Mouse (Mus musculus): ENCODE measurements at regions not wholly inside any gene's neighbourhood (a gene's known extent, or its start where the extent isn't known, plus 50 kb on each side); places are given as distances from the start of the nearest gene placed in this dataset.

DNA sequence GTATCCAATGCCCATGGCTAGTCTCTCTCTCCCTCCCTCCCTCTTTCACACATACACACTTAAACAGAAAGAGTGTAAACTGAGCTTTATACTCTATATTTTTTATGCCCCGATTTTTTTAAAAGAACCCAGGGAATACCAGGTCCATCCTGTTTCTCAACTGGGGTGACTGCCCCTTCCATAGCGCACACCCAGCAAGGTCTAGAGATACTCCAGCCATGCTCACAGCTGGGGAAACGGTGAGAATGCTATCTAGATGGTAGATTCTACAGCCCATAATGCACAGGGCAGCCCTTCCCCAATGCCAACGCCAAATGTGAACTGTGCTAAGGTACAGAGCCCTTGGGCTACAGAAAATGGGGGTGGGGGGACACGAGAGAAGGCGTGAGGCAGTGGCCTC lies 51.2 kb upstream of the Tln2 start:
- no peak for DNase-seq (ENCODE audit: low read depth, low spot score)

DNA sequence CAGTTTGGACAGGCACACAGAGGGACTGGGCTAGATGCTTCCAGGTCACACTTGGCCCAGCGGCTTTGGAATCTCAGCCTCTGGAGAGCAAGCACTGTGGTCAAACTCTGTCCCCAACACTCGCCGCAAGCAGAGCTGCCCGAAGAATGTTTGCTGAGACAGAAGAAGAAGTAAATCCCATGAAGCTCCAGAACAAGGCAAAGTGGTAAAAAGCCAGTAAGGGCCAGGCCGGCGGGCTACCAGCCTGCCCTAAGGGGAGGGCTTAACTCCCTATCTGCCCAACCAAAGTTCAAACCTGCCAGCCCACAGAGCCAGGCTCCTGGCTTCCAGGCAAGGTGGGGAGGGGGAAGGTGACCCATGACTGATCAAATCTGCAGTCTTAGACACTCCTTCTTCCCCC lies 52.2 kb upstream of the Tln2 start:
- DNase-seq (ENCODE audit: low read depth, low spot score) = no peak

DNA sequence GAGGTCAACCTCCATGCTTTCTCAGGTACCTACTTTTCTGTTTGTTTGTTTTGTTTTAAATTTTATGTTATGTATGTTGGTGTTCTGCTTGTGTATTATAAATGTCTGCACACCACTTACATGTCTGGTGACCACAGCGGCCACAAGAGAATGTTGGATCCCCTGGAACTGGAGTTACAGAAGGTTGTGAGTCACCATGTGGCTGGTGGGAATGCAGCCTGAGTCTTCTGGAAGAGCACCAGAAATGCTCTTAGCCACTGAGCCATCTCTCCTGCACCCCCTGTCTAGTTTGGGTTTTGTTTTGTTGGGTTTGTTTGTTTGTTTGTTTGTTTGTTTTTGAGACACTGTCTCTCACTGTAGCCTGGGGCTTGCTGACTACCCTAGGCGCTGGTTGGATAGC lies 52.6 kb upstream of the Tln2 start:
- no peak for DNase-seq (ENCODE audit: low read depth, low spot score)

DNA sequence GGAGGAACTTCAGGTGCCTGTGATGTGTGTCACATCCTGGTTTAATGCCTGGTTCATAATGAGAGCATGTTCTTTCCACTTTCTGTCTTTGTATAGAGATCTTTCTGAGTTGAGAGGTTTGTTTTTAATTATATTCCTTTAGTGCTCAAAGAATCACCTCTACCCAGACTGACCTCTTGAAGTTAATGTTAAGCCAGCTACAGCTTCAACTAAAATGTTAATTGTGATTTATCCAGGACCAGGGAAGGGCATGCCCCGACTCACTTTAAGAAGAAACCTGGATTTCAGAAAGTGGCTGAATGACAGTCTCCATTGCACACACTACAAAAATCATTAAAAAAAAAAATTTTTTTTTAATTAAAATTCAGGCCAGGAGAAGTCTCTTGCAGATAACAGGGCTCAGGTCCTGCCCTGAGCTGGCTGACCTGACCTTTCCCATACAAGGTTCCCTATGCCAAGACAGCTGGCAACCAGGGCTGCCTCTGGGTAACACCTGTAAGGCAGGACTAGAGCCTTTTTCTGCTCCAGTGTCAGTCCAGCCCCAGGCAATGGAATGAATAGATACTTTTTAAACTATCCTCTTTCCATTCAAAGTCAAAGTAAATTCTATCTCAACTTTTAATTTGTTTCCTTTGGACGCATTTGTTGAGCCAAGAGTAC lies 54.7 kb upstream of the Tln2 start:
- no peak for DNase-seq (ENCODE audit: low read depth, low spot score)

DNA sequence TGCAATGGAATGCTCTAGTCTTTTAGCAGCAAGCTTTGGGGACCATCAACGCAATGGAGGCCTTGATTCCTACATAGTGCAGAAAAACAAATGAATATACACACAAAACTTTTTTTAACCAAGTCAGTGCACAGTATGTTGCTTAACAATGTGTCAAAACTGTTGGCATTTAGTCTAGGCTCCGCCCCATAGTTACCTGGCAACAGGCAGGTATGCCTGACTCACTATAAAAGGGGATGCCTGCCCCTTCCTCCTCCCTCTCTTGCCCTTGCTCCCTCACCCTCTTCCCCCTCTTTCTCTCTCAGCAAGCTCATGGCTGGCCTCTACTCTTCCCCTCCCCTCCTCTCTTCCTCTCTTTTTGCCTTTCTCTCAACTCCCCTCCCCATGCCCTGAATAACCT lies 56.7 kb upstream of the Tln2 start:
- no peak for DNase-seq (ENCODE audit: low read depth, low spot score)

DNA sequence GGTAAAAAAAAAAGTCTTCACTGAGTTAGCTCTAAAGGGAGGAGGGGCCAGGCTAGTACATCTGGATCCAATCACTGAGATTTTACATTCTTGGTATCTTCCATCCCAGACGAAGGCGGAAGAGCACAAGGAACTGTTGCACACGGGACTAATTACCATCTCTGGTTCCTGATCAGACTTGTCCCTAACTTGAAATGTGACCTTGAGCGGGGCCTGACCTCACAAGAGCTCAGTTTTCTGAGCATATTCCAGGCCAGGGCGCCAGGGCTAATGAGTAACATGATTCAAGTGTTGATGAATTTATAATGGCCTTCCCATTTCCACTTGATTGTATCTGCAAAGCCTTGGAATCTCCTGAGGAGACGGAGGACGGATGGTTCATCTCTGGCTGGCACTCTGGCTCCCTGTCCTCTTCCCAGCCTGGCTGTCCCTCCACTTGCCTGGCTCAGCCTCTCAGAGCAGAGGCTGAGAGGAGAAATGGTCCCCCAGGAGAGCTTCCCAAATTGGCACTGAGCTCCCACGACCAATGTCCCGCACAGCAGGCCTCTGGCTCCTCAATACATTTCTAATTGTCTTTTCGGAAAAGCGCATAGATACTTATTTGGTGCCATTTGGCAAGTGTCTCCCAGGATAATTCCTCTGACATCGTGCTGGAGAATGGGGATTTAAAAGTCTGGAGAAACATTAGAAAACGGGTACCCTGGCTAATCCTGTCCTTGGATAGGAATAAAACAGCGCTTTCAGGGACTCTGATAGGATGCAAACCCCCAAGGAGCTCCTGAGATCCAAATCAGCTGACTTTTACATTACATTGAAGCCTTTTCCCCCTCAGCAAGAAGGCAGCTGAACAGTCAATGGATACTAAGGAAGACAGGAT lies 58.1 kb upstream of the Tln2 start:
- no peak for DNase-seq (ENCODE audit: low read depth, low spot score)

DNA sequence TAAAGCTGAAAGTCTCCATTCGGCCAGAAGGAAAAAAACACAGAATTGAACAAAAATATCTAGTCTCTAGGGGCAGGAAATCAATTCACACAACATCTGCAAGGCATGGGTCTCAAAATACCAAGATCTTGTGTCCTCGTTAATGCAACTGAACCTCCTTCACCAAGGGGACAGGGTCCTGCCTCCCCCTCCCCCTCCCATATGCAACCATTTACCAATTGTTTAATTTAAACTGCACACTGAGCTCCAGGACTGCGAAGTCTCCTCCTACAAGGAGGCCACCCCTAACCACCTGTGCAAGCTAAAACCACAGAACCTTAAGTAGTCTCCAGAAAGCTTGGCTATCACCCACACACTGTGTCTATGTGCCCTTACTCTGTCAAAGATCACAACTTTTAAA lies 61.4 kb upstream of the Tln2 start:
- DNase-seq (ENCODE audit: low read depth, low spot score) = no peak

DNA sequence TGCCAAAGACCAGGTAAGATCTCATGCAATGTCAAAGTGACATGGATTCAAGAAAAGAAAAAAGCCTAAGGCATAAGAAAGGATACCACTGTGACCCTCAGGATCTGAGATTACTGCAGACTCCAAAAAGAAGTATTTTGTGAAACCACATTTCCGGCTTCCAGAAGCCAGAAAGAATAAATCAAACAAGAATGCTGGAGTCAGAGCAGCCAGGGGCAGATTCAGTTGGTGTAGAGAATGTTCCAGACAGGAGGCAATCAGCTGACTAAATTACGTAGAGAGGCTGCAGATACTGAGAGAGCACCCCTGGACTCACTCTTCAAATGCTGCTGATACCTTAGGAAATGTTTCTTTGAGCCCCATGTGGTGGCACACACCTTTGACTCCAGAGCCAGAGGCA lies 67.7 kb upstream of the Tln2 start:
- no peak for DNase-seq (ENCODE audit: low read depth, low spot score)

DNA sequence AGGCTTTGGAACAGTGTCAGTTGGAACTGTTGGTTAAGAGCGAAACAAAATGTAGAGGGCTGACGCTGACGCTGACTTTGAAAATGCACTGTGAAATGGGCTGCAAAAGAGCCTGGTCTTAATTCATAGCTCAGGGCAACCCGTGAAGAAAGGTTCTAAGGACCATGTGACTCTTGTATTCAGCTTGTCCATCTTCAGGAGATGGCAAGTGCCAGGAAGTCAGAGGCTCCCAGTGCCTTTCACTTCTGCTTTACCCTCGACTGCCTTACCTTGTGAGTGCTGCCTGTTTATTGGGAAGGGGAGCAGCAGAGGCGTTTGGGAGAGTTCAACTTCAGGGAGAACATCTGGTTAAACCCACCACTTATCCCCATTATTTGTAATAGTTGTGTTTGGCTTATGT lies 70.1 kb upstream of the Tln2 start:
- no peak for DNase-seq (ENCODE audit: low read depth, low spot score)

DNA sequence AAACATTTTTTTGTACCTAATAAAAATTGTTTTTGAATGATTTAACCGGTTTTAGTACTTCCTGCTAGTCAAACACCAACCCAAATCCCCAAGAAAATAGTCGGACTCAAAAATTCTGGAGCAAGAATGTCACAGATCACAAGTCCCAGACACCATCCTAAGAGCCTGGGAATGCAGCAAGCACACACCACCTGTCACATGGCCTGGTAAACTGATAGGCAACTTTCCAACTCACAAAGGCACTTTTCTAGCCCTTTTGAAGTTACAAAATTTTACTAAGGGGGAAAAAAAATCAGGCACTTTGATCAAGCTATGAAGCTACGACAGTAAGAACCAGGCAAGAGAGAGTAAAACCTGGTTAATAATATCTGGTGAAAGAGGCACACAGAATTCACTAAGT lies 70.7 kb upstream of the Tln2 start:
- no peak for DNase-seq (ENCODE audit: low read depth, low spot score)

DNA sequence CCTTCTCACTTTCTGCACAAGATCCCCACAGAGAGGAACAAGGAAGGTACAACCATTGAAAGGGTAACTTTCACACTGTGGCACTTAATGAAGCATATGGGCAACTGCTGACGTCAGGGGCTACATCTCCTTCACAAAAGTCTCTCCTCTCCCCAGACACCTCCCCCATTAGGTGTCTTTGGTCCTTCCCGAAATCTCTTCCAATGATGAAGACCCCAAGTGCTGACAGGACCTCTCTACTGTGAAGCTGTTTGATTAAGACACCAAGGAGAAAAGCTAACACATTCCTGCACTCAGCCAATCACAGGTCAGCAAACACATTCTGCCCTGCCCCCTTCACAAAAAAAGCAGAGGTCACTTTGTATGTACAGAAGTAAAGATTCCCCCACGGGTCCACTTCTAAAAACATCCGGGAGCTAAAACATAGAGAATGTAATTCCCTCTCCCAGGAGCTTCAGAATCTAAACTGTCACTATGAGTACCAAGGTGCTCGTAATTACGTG lies 72.3 kb upstream of the Tln2 start:
- no peak for DNase-seq (ENCODE audit: low read depth, low spot score)

DNA sequence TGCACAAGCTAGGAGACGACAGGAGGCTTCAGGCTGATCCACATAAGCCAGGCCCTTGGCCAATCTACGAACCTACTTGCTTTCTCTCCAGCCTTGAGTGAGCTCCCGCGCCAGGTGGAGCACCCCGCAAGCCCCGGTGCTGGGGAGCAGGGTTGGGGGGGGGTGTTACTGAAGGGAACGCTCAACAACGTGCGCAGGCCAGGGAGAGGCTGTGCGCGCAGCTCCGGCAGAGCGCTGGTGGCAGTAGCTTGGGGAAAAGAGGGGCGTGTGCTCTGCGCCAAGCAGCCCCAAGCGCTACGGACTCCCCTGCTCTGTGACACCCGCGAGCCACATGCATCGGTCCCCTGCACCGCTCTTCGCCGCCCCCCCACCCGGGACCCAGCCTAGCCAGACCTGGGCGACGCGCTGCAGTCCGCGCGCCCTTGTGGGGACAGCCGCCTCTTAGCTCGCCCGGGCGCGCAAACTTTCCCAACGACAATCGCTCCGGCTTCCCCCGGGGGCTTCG lies 73.1 kb upstream of the Tln2 start:
- peak; percentile 20 for DNase-seq (ENCODE audit: low read depth, low spot score)

DNA sequence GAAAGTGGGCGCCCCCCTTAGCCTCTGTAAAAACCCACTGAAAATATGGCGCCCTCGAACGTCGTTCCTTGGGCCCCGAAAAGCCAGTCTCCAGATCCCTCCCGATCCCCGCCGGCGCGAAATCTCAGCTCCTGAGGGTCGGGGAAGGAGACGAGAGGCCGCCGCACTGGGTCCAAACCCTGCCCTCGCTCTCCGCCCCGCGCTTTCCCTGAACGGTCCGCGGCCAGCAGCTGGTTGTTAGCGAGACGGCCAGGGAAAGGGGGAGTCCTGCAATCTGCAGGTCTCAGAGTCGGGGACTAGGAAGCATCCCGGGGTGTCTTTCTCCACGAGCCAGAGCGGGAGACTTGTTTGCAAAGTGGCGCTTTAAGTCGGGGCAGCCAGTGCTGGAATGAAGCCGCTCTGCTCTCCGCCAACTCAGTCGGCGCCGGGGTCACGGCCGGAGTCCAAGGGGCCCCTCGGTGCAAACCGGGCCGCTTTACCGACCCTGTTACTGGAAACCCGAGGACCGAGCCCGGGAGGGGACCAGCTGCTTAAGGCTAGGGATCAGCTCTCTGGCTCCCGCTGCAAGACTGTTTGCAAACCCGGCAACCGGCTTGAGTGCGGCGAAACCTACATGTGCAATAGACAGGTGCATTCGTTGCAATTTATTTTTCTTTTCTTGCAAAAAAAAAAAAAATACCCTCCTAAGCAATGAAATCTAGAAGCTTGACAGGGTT lies 73.7 kb upstream of the Tln2 start:
- DNase-seq (ENCODE audit: low read depth, low spot score) = peak; percentile 21

DNA sequence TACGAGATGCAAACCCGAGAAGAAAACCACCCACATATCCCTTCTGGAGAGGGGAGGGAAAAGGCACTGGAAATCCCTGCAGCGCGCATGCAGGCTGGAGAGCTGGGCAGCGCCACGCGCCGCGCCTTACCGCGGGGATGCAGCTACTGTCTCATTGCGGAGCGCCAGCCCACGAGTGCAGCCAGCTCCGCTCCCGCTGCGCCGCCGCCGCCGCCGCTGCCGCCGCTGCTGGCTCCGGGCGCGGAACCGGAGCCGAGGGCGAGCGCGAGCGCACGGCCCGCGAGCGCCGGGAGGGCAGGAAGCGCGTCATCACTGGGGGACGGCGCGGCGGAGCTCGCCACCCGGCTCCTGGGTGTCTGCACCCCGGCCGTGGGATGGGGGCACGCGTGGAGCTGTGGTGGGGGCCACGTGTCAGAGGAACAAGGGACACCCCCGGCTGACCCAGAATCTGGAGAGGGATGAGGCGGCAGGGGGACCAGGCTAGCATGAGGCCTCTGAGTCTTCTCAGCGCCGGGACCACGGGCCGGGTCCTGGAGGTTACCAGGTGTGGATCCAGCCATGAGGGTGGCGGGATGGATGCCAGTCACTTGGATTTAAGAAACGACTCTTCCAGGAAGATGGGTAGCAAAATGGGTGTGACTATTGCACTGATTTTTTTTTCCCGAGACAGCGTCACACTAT lies 74.4 kb upstream of the Tln2 start:
- peak; percentile 60 for DNase-seq (ENCODE audit: low read depth, low spot score)

DNA sequence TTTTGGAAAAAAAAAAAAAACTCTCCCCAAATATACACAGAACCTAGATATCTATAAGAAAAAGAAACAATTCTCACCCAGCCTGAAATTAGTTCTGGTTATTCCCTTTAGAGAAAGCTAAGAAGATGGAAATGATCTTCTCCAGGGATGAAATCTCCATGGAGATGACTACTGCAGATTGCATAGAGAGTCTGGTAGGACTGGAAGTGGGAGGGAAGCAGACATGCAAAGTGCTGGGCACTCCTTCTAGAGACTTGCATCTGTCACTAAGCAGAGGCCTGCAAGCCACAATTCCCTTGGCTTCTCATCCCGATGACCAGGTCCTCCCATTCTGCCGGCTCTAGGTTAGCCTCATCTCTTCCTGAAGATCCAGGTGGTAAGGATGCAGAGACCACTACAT lies 87.3 kb upstream of the Tln2 start:
- no peak for DNase-seq (ENCODE audit: low read depth, low spot score)

DNA sequence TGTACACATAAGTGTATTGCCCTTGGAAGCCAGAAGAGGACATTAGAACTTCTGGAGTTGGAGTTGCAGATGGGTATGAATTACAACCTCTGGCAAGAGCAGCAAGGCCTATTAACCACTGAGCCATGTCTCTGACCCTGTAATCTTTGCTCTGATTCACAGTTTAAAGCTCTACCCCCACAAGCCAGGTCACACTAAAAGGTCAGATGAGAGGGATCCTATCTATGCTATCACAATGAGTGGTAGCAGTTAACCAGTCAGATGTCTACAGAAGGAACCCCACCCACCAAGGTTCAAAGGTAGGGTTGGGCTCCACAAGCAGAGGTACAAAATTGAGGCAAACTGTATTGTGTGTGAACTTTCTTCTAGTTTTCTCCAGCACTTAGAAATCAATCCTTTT lies 94.5 kb upstream of the C2cd4b start:
- no peak for DNase-seq (ENCODE audit: low read depth, low spot score)

DNA sequence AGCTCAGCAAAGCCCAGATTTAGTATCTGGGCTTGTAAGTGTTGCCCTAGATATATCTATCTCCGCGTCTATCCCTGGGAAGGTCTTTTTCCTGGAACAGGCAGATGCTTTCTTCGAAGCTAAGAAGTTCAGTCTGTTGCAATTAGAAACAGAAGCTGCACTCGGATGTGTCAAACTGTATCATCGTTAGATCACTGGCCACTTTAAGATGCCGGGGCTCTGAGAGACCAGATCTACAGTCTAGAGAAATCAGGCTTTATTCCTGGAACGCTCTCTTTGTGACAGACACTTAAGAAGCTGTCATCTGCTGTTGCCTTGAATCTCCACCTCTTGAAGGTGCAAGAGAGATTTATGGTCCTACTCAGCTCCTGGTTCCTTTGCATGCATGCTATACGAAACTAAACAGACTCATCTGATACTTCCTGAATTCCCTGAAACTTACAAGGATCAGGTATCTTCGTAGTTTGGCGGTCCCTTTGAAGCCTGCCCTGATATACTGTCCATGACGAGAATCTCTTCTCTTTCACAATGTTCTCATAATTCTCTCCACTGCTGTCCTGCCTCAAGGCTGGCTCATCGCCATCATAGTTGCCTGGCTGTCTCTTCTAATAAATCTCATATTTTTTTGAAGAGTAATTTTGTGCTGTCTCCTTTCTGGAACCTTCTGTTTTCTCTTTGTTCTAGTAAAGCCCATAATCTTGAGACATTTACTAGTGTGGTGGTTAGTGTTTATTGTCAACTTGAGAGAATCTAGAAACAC lies 88.8 kb upstream of the C2cd4b start:
- no peak for DNase-seq (ENCODE audit: low read depth, low spot score)

DNA sequence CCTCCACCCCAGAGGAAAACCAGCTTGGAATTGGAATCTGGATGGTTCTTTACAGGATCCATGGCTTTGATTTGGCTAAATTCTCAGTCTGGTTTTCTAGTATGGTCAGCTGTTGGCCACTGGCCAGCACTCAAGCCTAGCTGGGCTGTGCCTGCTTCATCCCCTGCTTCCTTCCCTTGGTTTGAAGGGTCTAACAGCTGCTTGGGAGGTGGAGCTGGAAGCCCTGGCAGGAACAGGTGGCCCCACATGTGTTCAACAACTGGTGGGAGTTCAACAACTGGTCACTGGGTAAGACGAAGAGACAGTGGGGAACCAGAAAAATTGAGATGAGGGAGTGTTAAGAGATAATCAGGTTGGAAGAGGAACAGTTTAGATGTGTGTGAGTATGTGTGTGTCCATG lies 82.3 kb upstream of the C2cd4b start:
- DNase-seq (ENCODE audit: low read depth, low spot score) = no peak

DNA sequence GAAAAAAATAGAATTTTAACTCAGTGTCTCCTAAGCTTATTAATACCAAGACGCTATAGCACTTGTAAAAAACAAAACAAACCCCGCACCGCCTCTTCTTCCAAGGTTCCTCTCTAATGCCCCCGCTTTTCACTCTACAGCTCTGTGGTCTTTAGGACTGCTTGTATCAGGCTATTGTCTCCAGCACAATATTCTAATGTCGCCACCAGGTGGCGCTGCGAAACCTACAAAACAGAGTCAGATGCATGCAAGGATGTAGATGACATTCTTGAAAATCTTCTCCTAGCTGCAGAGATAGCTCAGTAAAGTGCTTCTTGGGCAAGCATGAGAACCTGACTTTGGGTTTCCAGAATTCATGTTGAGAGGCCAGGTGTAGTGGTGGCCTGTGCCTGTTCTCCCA lies 75.9 kb upstream of the C2cd4b start:
- peak; percentile 80 for DNase-seq (ENCODE audit: low read depth, low spot score)

DNA sequence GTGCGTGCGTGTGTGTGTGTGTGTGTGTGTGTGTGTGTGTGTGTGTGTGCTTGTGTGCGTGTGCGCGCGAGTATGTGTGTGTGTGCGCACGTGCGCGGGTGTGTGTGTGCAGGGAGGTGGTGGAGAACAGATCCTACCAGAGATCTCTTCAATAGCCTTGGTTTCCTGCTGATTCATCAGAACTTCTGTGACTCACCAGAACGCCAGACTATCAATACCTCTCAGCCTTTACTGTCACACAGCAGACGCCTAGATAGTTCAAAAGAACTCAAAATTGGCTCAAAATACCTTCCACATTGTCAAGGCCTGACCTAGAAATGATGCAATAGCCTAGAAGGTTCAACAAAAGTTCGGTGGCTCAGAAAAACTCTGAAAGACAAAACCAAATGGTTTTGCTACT lies 66.8 kb upstream of the C2cd4b start:
- no peak for DNase-seq (ENCODE audit: low read depth, low spot score)

DNA sequence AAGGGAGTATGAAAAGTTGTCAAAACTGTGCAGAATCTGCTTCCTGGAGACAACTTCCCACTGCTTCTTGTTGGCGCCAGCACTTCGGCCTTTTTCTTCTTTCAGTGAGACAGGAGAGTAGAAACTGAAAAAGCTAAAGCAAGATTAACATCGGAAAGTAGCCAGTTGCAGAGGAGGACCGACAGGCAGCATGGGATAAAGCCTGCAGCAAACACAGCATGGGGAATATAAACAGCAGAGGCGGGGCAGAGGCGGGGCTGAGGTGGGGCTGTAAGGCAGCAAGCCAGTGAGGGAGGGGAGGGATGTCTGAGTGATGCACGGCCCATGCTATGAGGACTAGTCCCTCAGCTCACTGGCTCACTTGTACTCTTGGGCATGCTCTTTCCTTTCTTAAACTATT lies 65.5 kb upstream of the C2cd4b start:
- no peak for DNase-seq (ENCODE audit: low read depth, low spot score)
